Comparison of ENCODE assay signal across 13 mouse cellular contexts in the genomic region with DNA sequence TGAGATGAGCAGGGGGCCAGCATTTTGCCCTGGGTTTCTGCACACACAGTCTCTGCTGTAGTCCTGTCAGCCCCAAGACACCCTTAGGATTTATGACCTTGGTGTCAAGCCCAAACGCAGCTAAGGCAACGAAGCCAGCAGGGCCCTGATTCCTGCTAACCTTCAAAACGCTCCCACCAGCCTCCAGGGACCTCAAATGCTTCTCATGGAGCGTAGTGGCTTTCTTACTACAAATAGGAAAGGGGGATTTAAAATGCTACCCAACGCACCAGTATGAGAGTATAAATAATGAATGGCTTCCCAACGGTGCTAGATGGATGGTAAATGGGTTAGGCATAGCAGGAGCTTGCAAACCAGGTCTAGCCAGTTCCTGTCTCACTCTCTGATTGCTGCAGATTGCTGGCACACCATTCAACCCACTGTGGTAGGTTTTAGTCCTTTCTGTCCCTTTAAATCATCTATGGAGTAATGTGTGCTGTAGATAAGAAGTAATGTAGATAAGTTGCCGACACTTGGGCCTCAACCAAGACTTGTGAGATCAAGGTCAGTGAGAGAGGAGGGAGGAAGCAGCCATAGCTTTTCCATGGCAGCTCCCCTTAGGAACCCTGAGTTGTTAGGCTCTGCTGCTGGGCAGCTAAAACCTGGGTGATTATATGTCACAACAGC.
A peak's percentile ranks its signal among the peaks of the same experiment; 100 is the strongest.
DNase-seq lines count a peak whose midpoint lies in the region; ATAC-seq and TF ChIP-seq lines count a peak whose summit lies in the region.
"Had no signal": no experiment of that assay in that cellular context is flagged by ENCODE, and none has a peak within 500 bp of the region (broad histone marks: within the 10 kb centered on the region; RNA-seq: fewer than 3 reads in every experiment).

No protein-coding gene starts in this region.

- no peak overlapping the region for H3K9ac ChIP-seq in kidney, embryonic 15.5 days
- no peak overlapping the region for H3K9ac ChIP-seq in hindbrain, postnatal 0 days (replicated peaks; ENCODE audit: low read length)
- H3K9ac ChIP-seq: liver, embryonic 14.5 days had no signal

- H3K27ac ChIP-seq in kidney, embryonic 15.5 days = peak overlapping the region; percentile 51; the same call in 1 of the 2 replicates
- no peak overlapping the region for H3K27ac ChIP-seq in hindbrain, postnatal 0 days
- H3K27ac ChIP-seq: liver, embryonic 14.5 days had no signal

- H3K4me3 ChIP-seq in kidney, embryonic 15.5 days (replicated peaks) = no peak overlapping the region
- H3K4me3 ChIP-seq in hindbrain, postnatal 0 days (ENCODE audit: low read length) = no peak overlapping the region
- H3K4me3 ChIP-seq: megakaryocyte, embryonic 14.5 days had no signal

- WGBS in kidney, embryonic 15.5 days = 33% methylated on average over 7 of the region's 7 CpGs
- 64% methylated on average over 7 of the region's 7 CpGs for WGBS in hindbrain, postnatal 0 days

- H3K27me3 ChIP-seq in kidney, embryonic 15.5 days = no peaks in the 10 kb centered on the region
- H3K27me3 ChIP-seq in hindbrain, postnatal 0 days (ENCODE audit: insufficient read depth, low read length) = no peaks in the 10 kb centered on the region
- H3K27me3 ChIP-seq: megakaryocyte, embryonic 14.5 days had no signal

- no peak for TF ChIP-seq CTCF in hindbrain, postnatal 0 days (IDR thresholded peaks at IDR 0.05; ENCODE audit: low read depth)

- no peaks in the 10 kb centered on the region for H3K9me3 ChIP-seq in kidney, embryonic 15.5 days (replicated peaks)
- no peaks in the 10 kb centered on the region for H3K9me3 ChIP-seq in hindbrain, postnatal 0 days (ENCODE audit: low read length)
- H3K9me3 ChIP-seq: megakaryocyte, embryonic 14.5 days had no signal

- DNase-seq in kidney, postnatal 10 days = no peak
- DNase-seq in urinary bladder, postnatal 14 days (ENCODE audit: low spot score) = peak; percentile 37
- DNase-seq in urinary bladder, adult 18-20 months (ENCODE audit: low spot score in 2 of 2) = no peak
- DNase-seq in spleen, postnatal 4 days (ENCODE audit: low spot score in 2 of 2) = no peak
- DNase-seq in hindbrain, postnatal 0 days (ENCODE audit: low spot score) = no peak
- DNase-seq: cerebellum, adult 11-12 months; heart, postnatal 10 days; layer of hippocampus, adult 9-11 months; retina, postnatal 1 day had no signal

- no peaks in the 10 kb centered on the region for H3K36me3 ChIP-seq in kidney, embryonic 15.5 days
- no peaks in the 10 kb centered on the region for H3K36me3 ChIP-seq in hindbrain, postnatal 0 days (ENCODE audit: insufficient read depth, low read length)

- ATAC-seq in kidney, embryonic 15.5 days (replicated peaks; ENCODE audit: low FRiP score) = 0 out of 2 replicates have a peak, but pooled peaks have one; percentile 17
- peak; percentile 46 for ATAC-seq in megakaryocyte-erythroid progenitor cell, adult 5-6 weeks (replicated peaks; ENCODE audit: low FRiP score, low TSS enrichment, poor library complexity, severe bottlenecking)
- no peak for ATAC-seq in hindbrain, postnatal 0 days

- H3K4me1 ChIP-seq in kidney, embryonic 15.5 days = peaks cover 25% of the 10 kb centered on the region
- H3K4me1 ChIP-seq in hindbrain, postnatal 0 days (ENCODE audit: insufficient read depth, low read length) = peaks cover 7% of the 10 kb centered on the region; the same call in 1 of the 2 replicates

- no peak overlapping the region for H3K4me2 ChIP-seq in kidney, embryonic 15.5 days
- H3K4me2 ChIP-seq in hindbrain, postnatal 0 days (ENCODE audit: low read depth, low read length) = no peak overlapping the region
